ENCODE assay signal across 8 mouse cellular contexts in the genomic region with DNA sequence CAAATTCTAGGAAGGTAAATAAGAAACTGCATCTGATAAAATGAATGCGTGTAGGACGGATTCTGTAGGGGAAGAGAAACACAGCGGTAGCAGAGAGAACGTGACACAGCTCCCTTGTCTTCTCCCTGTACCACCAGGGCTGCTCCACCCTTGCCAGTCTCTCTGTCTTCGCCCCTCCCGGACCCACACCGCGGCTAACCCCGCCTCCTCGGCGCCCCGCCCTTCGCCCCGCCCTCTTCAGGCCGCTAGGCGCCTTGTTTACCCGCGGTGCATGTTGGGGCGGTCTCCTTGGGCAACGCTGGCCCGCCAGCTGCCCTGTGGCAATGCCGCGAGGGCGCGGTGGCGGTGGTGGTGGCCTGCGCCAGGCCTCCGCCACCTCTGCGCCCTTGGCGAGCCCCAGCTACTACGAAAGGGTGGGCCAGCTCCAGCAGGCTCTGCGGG. TPM values are rescaled to one million over a fixed set of nuclear protein-coding genes. Genes with fewer than 3 reads are reported as not detected.
A peak's percentile ranks its signal among the peaks of the same experiment; 100 is the strongest.
DNase-seq lines count a peak whose midpoint lies in the region; ATAC-seq and TF ChIP-seq lines count a peak whose summit lies in the region.

A gene (plus strand): TSS at position 266 of the 441 bp plus-strand sequence.

- DNase-seq in NIH3T3 (ENCODE audit: low read depth), result peak; percentile 98
- DNase-seq in cerebellum, adult 9-11 months, result peak; percentile 96
- DNase-seq in frontal cortex, adult 2 months (ENCODE audit: extremely low spot score in 1 of 2, low spot score in 1 of 2), result peak; percentile 70 to 91
- peak; percentile 97 for DNase-seq in hindbrain, embryonic 11.5 days (ENCODE audit: low spot score)
- peak; percentile 87 to 92 for DNase-seq in layer of hippocampus, postnatal 10 days (ENCODE audit: low spot score in 2 of 2)
- DNase-seq in lung, postnatal 0 days (ENCODE audit: low spot score), result peak; percentile 96
- peak; percentile 87 for DNase-seq in ovary, postnatal 10 days (ENCODE audit: low spot score)
- DNase-seq in thymus, postnatal 0 days (ENCODE audit: low spot score), result peak; percentile 95

- H3K9me3 ChIP-seq in hindbrain, embryonic 11.5 days (ENCODE audit: control insufficient read depth, low read length), result no peaks in the 10 kb centered on the region
- H3K9me3 ChIP-seq in lung, postnatal 0 days (ENCODE audit: low read length), result no peaks in the 10 kb centered on the region

- WGBS in hindbrain, embryonic 11.5 days, result 0% methylated on average over 32 of the region's 32 CpGs
- WGBS in lung, postnatal 0 days, result under 1% methylated on average over 26 of the region's 32 CpGs

- H3K9ac ChIP-seq in hindbrain, embryonic 11.5 days (ENCODE audit: low read depth, low read length), result peak within 1 kb of the TSS; percentile 70
- peak within 1 kb of the TSS; percentile 79 for H3K9ac ChIP-seq in lung, postnatal 0 days (replicated peaks; ENCODE audit: low read depth)

- H3K4me2 ChIP-seq in hindbrain, embryonic 11.5 days (replicated peaks; ENCODE audit: low read depth, low read length), result peak within 1 kb of the TSS; percentile 83
- peak within 1 kb of the TSS; percentile 88 for H3K4me2 ChIP-seq in lung, postnatal 0 days (replicated peaks; ENCODE audit: low read depth, low read length)

- no peak for TF ChIP-seq EP300 in lung, postnatal 0 days (IDR thresholded peaks at IDR 0.05)

- H3K4me3 ChIP-seq in hindbrain, embryonic 11.5 days (ENCODE audit: low read depth, low read length), result peak within 1 kb of the TSS; percentile 67
- peak within 1 kb of the TSS; percentile 91 for H3K4me3 ChIP-seq in lung, postnatal 0 days (ENCODE audit: low read depth, low read length)

- peak within 1 kb of the TSS; percentile 66 for H3K27ac ChIP-seq in hindbrain, embryonic 11.5 days (ENCODE audit: low read depth, low read length)
- peak within 1 kb of the TSS; percentile 80 for H3K27ac ChIP-seq in lung, postnatal 0 days (ENCODE audit: low read length)

- no peaks in the 10 kb centered on the region for H3K4me1 ChIP-seq in hindbrain, embryonic 11.5 days (replicated peaks; ENCODE audit: control insufficient read depth, insufficient read depth, low read length)
- H3K4me1 ChIP-seq in lung, postnatal 0 days (ENCODE audit: insufficient read depth, low read depth, low read length), result no peaks in the 10 kb centered on the region

- TF ChIP-seq CTCF in lung, postnatal 0 days (IDR thresholded peaks at IDR 0.05), result peak; percentile 58

- no peaks in the 10 kb centered on the region for H3K27me3 ChIP-seq in hindbrain, embryonic 11.5 days (ENCODE audit: control insufficient read depth, insufficient read depth, low read length)
- no peaks in the 10 kb centered on the region for H3K27me3 ChIP-seq in lung, postnatal 0 days (replicated peaks; ENCODE audit: insufficient read depth, low read length)

- peak; percentile 99 for ATAC-seq in hindbrain, embryonic 11.5 days (ENCODE audit: low FRiP score)
- peak; percentile 100 for ATAC-seq in lung, postnatal 0 days

- no peaks in the 10 kb centered on the region for H3K36me3 ChIP-seq in hindbrain, embryonic 11.5 days (ENCODE audit: control insufficient read depth, insufficient read depth, low read length)
- H3K36me3 ChIP-seq in lung, postnatal 0 days (ENCODE audit: insufficient read depth, low read length), result no peaks in the 10 kb centered on the region

RNA-seq across cellular contexts. Expression of the gene that starts here (rescaled TPM):
- polyA plus RNA-seq in frontal cortex, adult 2 months (2012; rRNA removed), result 15.6 and 19.7 TPM in 2 replicates
- polyA plus RNA-seq in hindbrain, embryonic 11.5 days (2014; fragmentation: Nextera tagmentation; extraction: Ambion mirVana), result 27.8 and 33.8 TPM in 2 replicates
- total RNA-seq in layer of hippocampus, postnatal 10 days (2021), result 10 to 100 TPM; 15.5 to 16.0 TPM
- polyA plus RNA-seq in lung, postnatal 0 days (2015; fragmentation: Nextera tagmentation; extraction: Ambion mirVana), result 26.6 and 30.7 TPM in 2 replicates
- polyA plus RNA-seq in thymus, postnatal 0 days (2015; fragmentation: Nextera tagmentation; extraction: Ambion mirVana), result 16.8 and 17.9 TPM in 2 replicates

Comparison
In these comparisons a context has a peak if more than half of its experiments do, and no peak if none do; other contexts are left out.
1. Peak in every context shown above with its lines: DNase-seq, ATAC-seq, H3K4me3 ChIP-seq and H3K27ac ChIP-seq.